9 mouse cellular contexts compared by ENCODE assay signal in genomic region chr13:31558521-31559418, GRCm38 (mm10). TPM values are rescaled to one million over a fixed set of nuclear protein-coding genes. Genes with fewer than 3 reads are reported as not detected.
DNase-seq lines count a peak whose midpoint lies in the region; ATAC-seq and TF ChIP-seq lines count a peak whose summit lies in the region.
"Had no signal": no experiment of that assay in that cellular context is flagged by ENCODE, and none has a peak within 500 bp of the region (broad histone marks: within the 10 kb centered on the region; RNA-seq: fewer than 3 reads in every experiment).

A530084C06Rik (minus strand) TSS chr13:31559333.

- peak within 1 kb of the TSS; percentile 82 for H3K4me3 ChIP-seq in E14TG2a.4 (replicated peaks; ENCODE audit: low read length)
- H3K4me3 ChIP-seq in embryonic facial prominence, embryonic 13.5 days: peak within 1 kb of the TSS; percentile 65
- peak within 1 kb of the TSS; percentile 55 for H3K4me3 ChIP-seq in hindbrain, embryonic 11.5 days (ENCODE audit: low read depth, low read length)
- H3K4me3 ChIP-seq in megakaryocyte, embryonic 14.5 days (replicated peaks): peak within 1 kb of the TSS; percentile 90
- peak within 1 kb of the TSS; percentile 80 for H3K4me3 ChIP-seq in small intestine, adult 2 months (ENCODE audit: low read depth, low read length)

- ATAC-seq in embryonic facial prominence, embryonic 13.5 days (ENCODE audit: insufficient number of reproducible peaks, insufficient read depth, low FRiP score, low TSS enrichment, low read depth): 0 out of 2 replicates have a peak, but pooled peaks have one; percentile 39
- peak; percentile 25 for ATAC-seq in hindbrain, embryonic 11.5 days (ENCODE audit: low FRiP score)

- intact Hi-C loops in left cerebral cortex, postnatal 36 days (cut with DNase I): loop anchor here (5.0 kb wide), 2 partner anchors 59 to 249 kb away; partner anchors contain the start of gene Foxc1

- no peaks in the 10 kb centered on the region for H3K36me3 ChIP-seq in E14TG2a.4 (ENCODE audit: insufficient read depth, low read length)
- no peaks in the 10 kb centered on the region for H3K36me3 ChIP-seq in embryonic facial prominence, embryonic 13.5 days
- H3K36me3 ChIP-seq in hindbrain, embryonic 11.5 days (ENCODE audit: control insufficient read depth, insufficient read depth, low read length): no peaks in the 10 kb centered on the region
- no peaks in the 10 kb centered on the region for H3K36me3 ChIP-seq in megakaryocyte, embryonic 14.5 days (replicated peaks; ENCODE audit: low read length)
- no peaks in the 10 kb centered on the region for H3K36me3 ChIP-seq in small intestine, adult 2 months (ENCODE audit: control insufficient read depth, insufficient read depth, low read length)
- H3K36me3 ChIP-seq: G1E had no signal

- no peak for TF ChIP-seq POLR2A in small intestine, adult 2 months (IDR thresholded peaks at IDR 0.05; ENCODE audit: low read depth, low read length)

- DNase-seq in cerebellum, postnatal 14 days: peak; percentile 24 to 50
- DNase-seq in cerebellum, adult 9-10 months: no peak
- peak; percentile 66 for DNase-seq in hindbrain, embryonic 11.5 days (ENCODE audit: low spot score)
- peak; percentile 25 to 29 for DNase-seq in left cerebral cortex, postnatal 36 days (ENCODE audit: low spot score in 2 of 2)

- H3K9me3 ChIP-seq in E14TG2a.4 (ENCODE audit: low read length): no peaks in the 10 kb centered on the region
- no peaks in the 10 kb centered on the region for H3K9me3 ChIP-seq in embryonic facial prominence, embryonic 13.5 days
- no peaks in the 10 kb centered on the region for H3K9me3 ChIP-seq in hindbrain, embryonic 11.5 days (ENCODE audit: control insufficient read depth, low read length)
- peaks cover 10% of the 10 kb centered on the region for H3K9me3 ChIP-seq in megakaryocyte, embryonic 14.5 days

- peak within 1 kb of the TSS; percentile 100 for H3K4me2 ChIP-seq in embryonic facial prominence, embryonic 13.5 days
- peak within 1 kb of the TSS; percentile 98 for H3K4me2 ChIP-seq in hindbrain, embryonic 11.5 days (replicated peaks; ENCODE audit: low read depth, low read length)

- H3K9ac ChIP-seq in embryonic facial prominence, embryonic 13.5 days: peak within 1 kb of the TSS; percentile 69
- H3K9ac ChIP-seq in hindbrain, embryonic 11.5 days (ENCODE audit: low read depth, low read length): peak within 1 kb of the TSS; percentile 44; the same call in 1 of the 2 replicates

- TF ChIP-seq CTCF in E14TG2a.4 (conservative IDR thresholded peaks at IDR 0.05; ENCODE audit: low read length): no peak
- TF ChIP-seq CTCF in small intestine, adult 2 months (IDR thresholded peaks at IDR 0.05; ENCODE audit: extremely low read depth, insufficient read length, insufficient replicate concordance, low read depth, low read length): no peak

- H3K27ac ChIP-seq in embryonic facial prominence, embryonic 13.5 days: no peak within 1 kb of the TSS
- H3K27ac ChIP-seq in hindbrain, embryonic 11.5 days (ENCODE audit: low read depth, low read length): no peak within 1 kb of the TSS
- peak within 1 kb of the TSS; percentile 12 for H3K27ac ChIP-seq in small intestine, adult 2 months (ENCODE audit: insufficient read depth, low read depth, low read length)

- peaks cover 18% of the 10 kb centered on the region for H3K4me1 ChIP-seq in E14TG2a.4 (replicated peaks; ENCODE audit: low read depth, low read length)
- peaks cover 32% of the 10 kb centered on the region for H3K4me1 ChIP-seq in embryonic facial prominence, embryonic 13.5 days
- peaks cover 10% of the 10 kb centered on the region; the same call in 1 of the 2 replicates for H3K4me1 ChIP-seq in hindbrain, embryonic 11.5 days (replicated peaks; ENCODE audit: control insufficient read depth, insufficient read depth, low read length)
- peaks cover 33% of the 10 kb centered on the region for H3K4me1 ChIP-seq in megakaryocyte, embryonic 14.5 days
- H3K4me1 ChIP-seq in small intestine, adult 2 months (ENCODE audit: control insufficient read depth, insufficient read depth, insufficient read length, low read length): peaks cover 6% of the 10 kb centered on the region

- peaks cover 93% of the 10 kb centered on the region for H3K27me3 ChIP-seq in E14TG2a.4 (ENCODE audit: insufficient read depth, low read length)
- H3K27me3 ChIP-seq in embryonic facial prominence, embryonic 13.5 days: peaks cover 97% of the 10 kb centered on the region
- peaks cover 80% of the 10 kb centered on the region for H3K27me3 ChIP-seq in hindbrain, embryonic 11.5 days (ENCODE audit: control insufficient read depth, insufficient read depth, low read length)
- H3K27me3 ChIP-seq in megakaryocyte, embryonic 14.5 days (replicated peaks): peaks cover 87% of the 10 kb centered on the region
- H3K27me3 ChIP-seq in small intestine, adult 2 months (ENCODE audit: control insufficient read depth, insufficient read depth, low read length): peaks cover 12% of the 10 kb centered on the region

- WGBS in embryonic facial prominence, embryonic 13.5 days: under 1% methylated on average over 74 of the region's 88 CpGs
- whole genome bisulfite sequencing in hindbrain, embryonic 11.5 days: under 1% methylated on average over 77 of the region's 88 CpGs
- WGBS in small intestine, adult 2 months: under 1% methylated on average over 88 of the region's 88 CpGs

RNA-seq across cellular contexts. Expression of gene A530084C06Rik, which starts in this region (rescaled TPM):
- not detected in 2 replicates for polyA plus RNA-seq in embryonic facial prominence, embryonic 13.5 days (2015; fragmentation: Nextera tagmentation; extraction: Ambion mirVana)
- not detected in 2 replicates for polyA plus RNA-seq in hindbrain, embryonic 11.5 days (2014; fragmentation: Nextera tagmentation; extraction: Ambion mirVana)
- under 1 TPM; 0.59 to 0.69 TPM for total RNA-seq in left cerebral cortex, postnatal 36 days (2021)
- polyA plus RNA-seq in megakaryocyte, embryonic 14.5 days (2012; ENCODE audit: insufficient read depth, low replicate concordance): 0.06 and 0.68 TPM in 2 replicates
- polyA plus RNA-seq in small intestine, adult 2 months (2012; rRNA removed): 0.56 and 0.88 TPM in 2 replicates
- total RNA-seq: G1E had no signal
- polyA plus RNA-seq: G1E had no signal

Comparison
In these comparisons a context has a peak if more than half of its experiments do, and no peak if none do; other contexts are left out.
1. Peak in ATAC-seq, H3K4me3 ChIP-seq, H3K9ac ChIP-seq and H3K4me2 ChIP-seq in embryonic facial prominence, embryonic 13.5 days; RNA of the gene not detected or under 1 TPM.
2. Peak in DNase-seq, ATAC-seq, H3K4me3 ChIP-seq, H3K9ac ChIP-seq and H3K4me2 ChIP-seq in hindbrain, embryonic 11.5 days; RNA of the gene not detected or under 1 TPM.
3. Peak in DNase-seq in left cerebral cortex, postnatal 36 days; RNA of the gene not detected or under 1 TPM.